Mouse (Mus musculus) urinary bladder, postnatal 36 days (tissue): ENCODE results near the gene Sf3a1.
A peak's percentile ranks its signal among the peaks of the same experiment; 100 is the strongest.

Source experiments
- DNase-seq, 2 experiments: peaks; one replicate each; pipeline ENCODE4 v3.0.0; 2022; ENCODE audit warnings: low spot score in 2 of 2, mixed read lengths in 1 of 2

Gene Sf3a1

GRCm38 (mm10) chr11:4134986-4135935, 24.9 kb upstream of the Sf3a1 start, which contains the start of gene Rnf215:
Rnf215 (plus strand) TSS chr11:4135202.
- peak; percentile 81 to 86 for DNase-seq

- no peak for DNase-seq
Measured at GRCm38 (mm10) chr11:4138964-4139363, 21.2 kb upstream of the Sf3a1 start.

- no peak for DNase-seq
Measured at GRCm38 (mm10) chr11:4141505-4141904, 18.6 kb upstream of the Sf3a1 start.

GRCm38 (mm10) chr11:4142352-4142751, 17.8 kb upstream of the Sf3a1 start:
- no peak for DNase-seq

GRCm38 (mm10) chr11:4143281-4144062, 16.7 kb upstream of the Sf3a1 start:
- DNase-seq: no peak

- DNase-seq: no peak
Measured at GRCm38 (mm10) chr11:4146381-4146780, 13.8 kb upstream of the Sf3a1 start.

- no peak for DNase-seq
Measured at GRCm38 (mm10) chr11:4147098-4147497, 13.1 kb upstream of the Sf3a1 start.

GRCm38 (mm10) chr11:4148120-4148519, 12.0 kb upstream of the Sf3a1 start:
- DNase-seq: no peak

- DNase-seq: no peak
Measured at GRCm38 (mm10) chr11:4148536-4149156, 11.5 kb upstream of the Sf3a1 start.

- no peak for DNase-seq
Measured at GRCm38 (mm10) chr11:4149886-4150285, 10.3 kb upstream of the Sf3a1 start.

- DNase-seq: no peak
Measured at GRCm38 (mm10) chr11:4153694-4154093, 6.5 kb upstream of the Sf3a1 start.

- no peak for DNase-seq
Measured at GRCm38 (mm10) chr11:4155641-4156040, 4.5 kb upstream of the Sf3a1 start.

- DNase-seq: no peak
Measured at GRCm38 (mm10) chr11:4158676-4159075, 1.5 kb upstream of the Sf3a1 start.

- no peak for DNase-seq
Measured at GRCm38 (mm10) chr11:4160758-4161480, 769 bp downstream of the Sf3a1 start.

- no peak for DNase-seq
Measured at GRCm38 (mm10) chr11:4164701-4165100, 4.6 kb downstream of the Sf3a1 start.

GRCm38 (mm10) chr11:4166467-4167090, 6.4 kb downstream of the Sf3a1 start:
- DNase-seq: no peak

GRCm38 (mm10) chr11:4174586-4174985, 14.4 kb downstream of the Sf3a1 start:
- peak in 1 of 2 experiments; percentile 75 for DNase-seq

GRCm38 (mm10) chr11:4177716-4178115, 17.6 kb downstream of the Sf3a1 start:
- no peak for DNase-seq

GRCm38 (mm10) chr11:4182061-4182460, 21.9 kb downstream of the Sf3a1 start:
- DNase-seq: no peak

- no peak for DNase-seq
Measured at GRCm38 (mm10) chr11:4183511-4183910, 23.4 kb downstream of the Sf3a1 start.
